Comparison of ENCODE assay signal across 20 mouse cellular contexts in genomic region chr10:111139170-111139569, GRCm38 (mm10). TPM values are rescaled to one million over a fixed set of nuclear protein-coding genes. Genes with fewer than 3 reads are reported as not detected.
A peak's percentile ranks its signal among the peaks of the same experiment; 100 is the strongest.
DNase-seq lines count a peak whose midpoint lies in the region; ATAC-seq and TF ChIP-seq lines count a peak whose summit lies in the region.
"Had no signal": no experiment of that assay in that cellular context is flagged by ENCODE, and none has a peak within 500 bp of the region (broad histone marks: within the 10 kb centered on the region; RNA-seq: fewer than 3 reads in every experiment).

No protein-coding gene starts in this region.

- H3K27ac ChIP-seq in heart, embryonic 15.5 days, result peak overlapping the region; percentile 84
- no peak overlapping the region for H3K27ac ChIP-seq in kidney, embryonic 14.5 days (ENCODE audit: low read depth, low read length)
- H3K27ac ChIP-seq in liver, adult 2 months (replicated peaks; ENCODE audit: insufficient read depth, low read depth, low read length), result peak overlapping the region; percentile 79
- H3K27ac ChIP-seq: embryonic facial prominence, embryonic 10.5 days; forebrain, embryonic 13.5 days; hindbrain, embryonic 15.5 days had no signal

- no peak overlapping the region for H3K4me2 ChIP-seq in heart, embryonic 15.5 days
- no peak overlapping the region for H3K4me2 ChIP-seq in kidney, embryonic 14.5 days (replicated peaks; ENCODE audit: low read depth, low read length)
- H3K4me2 ChIP-seq: forebrain, embryonic 13.5 days; hindbrain, embryonic 15.5 days had no signal

- TF ChIP-seq POLR2A in liver, adult 2 months (IDR thresholded peaks at IDR 0.05; ENCODE audit: extremely low read depth, insufficient read depth, low read length), result no peak

- no peaks in the 10 kb centered on the region for H3K79me2 ChIP-seq in liver, adult 2 months (ENCODE audit: control insufficient read depth, insufficient read depth, low read length)

- peak; percentile 14 for DNase-seq in heart, adult 11 months
- no peak for DNase-seq in heart, adult 8-10 months (ENCODE audit: low spot score)
- no peak for DNase-seq in heart, postnatal 4 days
- DNase-seq in kidney, adult 9 months, result peak; percentile 63
- peak; percentile 91 for DNase-seq in liver, adult 2 months (ENCODE audit: extremely low read depth, low read depth, low spot score)
- DNase-seq in liver, result no peak
- DNase-seq: adrenal gland, adult 8-10 months; adrenal gland, postnatal 36 days; B cell, adult 2 months; cerebellum, adult 2 months; cerebellum, postnatal 10 days; forebrain, postnatal 0 days; gastrocnemius, postnatal 14 days had no signal

- no peaks in the 10 kb centered on the region for H3K36me3 ChIP-seq in heart, embryonic 15.5 days
- H3K36me3 ChIP-seq in kidney, embryonic 14.5 days (ENCODE audit: control insufficient read depth, insufficient read depth, low read length), result no peaks in the 10 kb centered on the region
- H3K36me3 ChIP-seq in liver, adult 2 months (ENCODE audit: control insufficient read depth, insufficient read depth, low read length), result no peaks in the 10 kb centered on the region
- H3K36me3 ChIP-seq: embryonic facial prominence, embryonic 10.5 days; G1E; hindbrain, embryonic 15.5 days had no signal

- peaks cover 22% of the 10 kb centered on the region for H3K4me1 ChIP-seq in heart, embryonic 15.5 days (replicated peaks)
- H3K4me1 ChIP-seq in kidney, embryonic 14.5 days (ENCODE audit: control insufficient read depth, insufficient read depth, low read length), result 0 out of 2 replicates have a peak, but pooled peaks cover 5% of the 10 kb centered on the region
- peaks cover 6% of the 10 kb centered on the region; the same call in 1 of the 2 replicates for H3K4me1 ChIP-seq in liver, adult 2 months (ENCODE audit: control insufficient read depth, insufficient read depth, low read length)
- H3K4me1 ChIP-seq: forebrain, embryonic 13.5 days; hindbrain, embryonic 15.5 days had no signal

- H3K4me3 ChIP-seq in heart, embryonic 15.5 days, result no peak overlapping the region
- H3K4me3 ChIP-seq in kidney, embryonic 14.5 days (ENCODE audit: low read length), result no peak overlapping the region
- H3K4me3 ChIP-seq in liver, adult 2 months (ENCODE audit: insufficient read depth, low read depth, low read length), result no peak overlapping the region
- H3K4me3 ChIP-seq: embryonic facial prominence, embryonic 10.5 days; forebrain, embryonic 13.5 days; hindbrain, embryonic 15.5 days had no signal

- TF ChIP-seq CTCF in liver, adult 2 months (IDR thresholded peaks at IDR 0.05; ENCODE audit: low read depth, low read length), result no peak

- 48% methylated on average over 1 of the region's 1 CpGs for WGBS in heart, embryonic 15.5 days
- 46% methylated on average over 1 of the region's 1 CpGs for WGBS in kidney, embryonic 14.5 days
- WGBS in liver, adult 2 months, result 16% methylated on average over 1 of the region's 1 CpGs

- H3K9ac ChIP-seq in heart, embryonic 15.5 days, result no peak overlapping the region
- no peak overlapping the region for H3K9ac ChIP-seq in kidney, embryonic 14.5 days (ENCODE audit: low read depth, low read length)
- H3K9ac ChIP-seq in liver, adult 2 months (ENCODE audit: low read depth, low read length), result no peak overlapping the region
- H3K9ac ChIP-seq: forebrain, embryonic 13.5 days; forebrain, postnatal 0 days; hindbrain, embryonic 15.5 days had no signal

- no peaks in the 10 kb centered on the region for H3K9me3 ChIP-seq in heart, embryonic 15.5 days (replicated peaks)
- no peaks in the 10 kb centered on the region for H3K9me3 ChIP-seq in kidney, embryonic 14.5 days (ENCODE audit: control insufficient read depth, low read length)
- H3K9me3 ChIP-seq: embryonic facial prominence, embryonic 10.5 days; forebrain, embryonic 13.5 days; G1E; hindbrain, embryonic 15.5 days had no signal

- ATAC-seq in heart, embryonic 15.5 days (replicated peaks; ENCODE audit: insufficient number of reproducible peaks, insufficient read depth, low FRiP score, low read depth), result 0 out of 2 replicates have a peak, but pooled peaks have one; percentile 20
- ATAC-seq in kidney, embryonic 14.5 days (ENCODE audit: low FRiP score, low TSS enrichment), result no peak
- ATAC-seq: CD4-positive, CD25-positive, alpha-beta regulatory T cell, adult 4 months; forebrain, embryonic 13.5 days; forebrain, postnatal 0 days had no signal

- H3K27me3 ChIP-seq in heart, embryonic 15.5 days, result no peaks in the 10 kb centered on the region
- H3K27me3 ChIP-seq in kidney, embryonic 14.5 days (ENCODE audit: control insufficient read depth, insufficient read depth, low read length), result no peaks in the 10 kb centered on the region
- no peaks in the 10 kb centered on the region for H3K27me3 ChIP-seq in liver, adult 2 months (ENCODE audit: control insufficient read depth, insufficient read depth, low read length)
- H3K27me3 ChIP-seq: forebrain, embryonic 13.5 days; hindbrain, embryonic 15.5 days had no signal

RNA-seq across cellular contexts. Expression of gene Osbpl8, which starts 25.4 kb away (rescaled TPM):
- 10 to 100 TPM; 73.3 to 89.1 (median 83.0) TPM for total RNA-seq in heart, adult 8-10 months (2022)
- polyA plus RNA-seq in heart, embryonic 15.5 days (2015; fragmentation: Nextera tagmentation; extraction: Ambion mirVana), result 26.9 and 32.8 TPM in 2 replicates
- 10 to 100 TPM; 91.8 to 97.5 TPM for total RNA-seq in heart, postnatal 4 days (2021)
- polyA plus RNA-seq in kidney, embryonic 14.5 days (2014; fragmentation: Nextera tagmentation; extraction: Ambion mirVana), result 5.5 and 9.6 TPM in 2 replicates
- total RNA-seq in liver, adult 2 months (2014; rRNA removed), result 30.0 and 30.9 TPM in 2 replicates
- polyA plus RNA-seq in liver, adult 2 months (2012; rRNA removed), result 3.7 and 4.2 TPM in 2 replicates

Comparison
In these comparisons a context has a peak if more than half of its experiments do, and no peak if none do; other contexts are left out.
1. DNase-seq: peak in heart, adult 11 months (single experiment), kidney, adult 9 months (single experiment) and liver, adult 2 months (single experiment); none in heart, adult 8-10 months (single experiment), heart, postnatal 4 days (single experiment) and liver (single experiment).